Mouse (Mus musculus): Measurements from ENCODE around the gene Tmem266.

DNA sequence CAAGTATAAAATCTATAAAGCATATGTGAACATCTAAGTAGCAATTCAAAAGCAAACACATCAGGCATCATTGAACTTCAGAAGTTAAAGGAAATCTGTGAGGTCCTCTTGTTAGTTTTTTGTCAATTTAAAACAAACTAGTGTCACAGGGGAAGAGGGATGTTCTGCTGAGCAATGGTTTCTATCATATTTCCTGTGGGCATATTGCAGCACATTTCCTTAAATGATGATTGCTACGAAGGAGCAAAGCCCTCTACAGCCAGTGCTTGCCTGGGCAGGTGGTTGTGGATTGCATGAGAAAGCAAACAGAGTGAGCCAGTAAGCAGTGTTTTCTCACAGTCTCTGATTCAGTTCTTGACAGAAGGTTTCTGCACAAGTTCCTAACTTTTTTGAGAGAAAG is 149.4 kb downstream of the Tmem266 start:
- TF ChIP-seq CTCF (IDR thresholded peaks at IDR 0.05; ENCODE audit: low read depth, low read length) (no peak), POLR2A (IDR thresholded peaks at IDR 0.05; ENCODE audit: extremely low read depth, insufficient read depth, low read length) (no peak)
